Mouse (Mus musculus) limb, embryonic 10.5 days (tissue): Measurements from ENCODE around the gene Slc11a2. TPM values are rescaled to one million over a fixed set of nuclear protein-coding genes. Genes with fewer than 3 reads are reported as not detected.
"Not testable (repeated sequence)": the region's sequence is repeated elsewhere in the genome, so short reads cannot be mapped to it uniquely, and the experiment has no call there.

Source experiments
- DNase-seq: peaks from one replicate; pipeline ENCODE4 v3.0.0-alpha.2; 2017; ENCODE audit warnings: low spot score
- H3K27ac ChIP-seq: fragments of 300-500 bp; sonication (generic); 2 replicates; pipeline ENCODE4 v1.5.1; 2016; ENCODE audit warnings: mild to moderate bottlenecking
- H3K27me3 ChIP-seq: fragments of 300-500 bp; sonication (generic); 2 replicates; pipeline ENCODE4 v1.6.1; 2016; ENCODE audit warnings: low read depth, mild to moderate bottlenecking; ENCODE audit not compliant: poor library complexity, severe bottlenecking
- H3K36me3 ChIP-seq: fragments of 300-500 bp; sonication (generic); 2 replicates; pipeline ENCODE4 v1.6.1; 2016; ENCODE audit warnings: mild to moderate bottlenecking, moderate library complexity
- H3K4me1 ChIP-seq: fragments of 300-500 bp; sonication (generic); 2 replicates; pipeline ENCODE4 v1.6.1; 2016
- H3K4me3 ChIP-seq: fragments of 300-500 bp; sonication (generic); 2 replicates; pipeline ENCODE4 v1.5.1; 2016; ENCODE audit warnings: mild to moderate bottlenecking, moderate library complexity
- H3K9me3 ChIP-seq: fragments of 300-500 bp; sonication (generic); replicated peaks from 2 replicates; pipeline ENCODE4 v1.6.1; 2016; ENCODE audit warnings: mild to moderate bottlenecking
- WGBS: fragments of 180-500 bp; shearing (Covaris S2); methylation state at CpG from one replicate; pipeline ENCODE4 v1.1.7; 2016; 5-methylcytosine and 5-hydroxymethylcytosine counted together
- polyA plus RNA-seq: library from polyadenylated mRNA; unstranded; fragments of >200 nt; fragmentation: Nextera tagmentation; extraction: Ambion mirVana; gene quantifications from 2 replicates; pipeline ENCODE4 v1.2.1, GENCODE M21; 2016

Gene Slc11a2
- polyA plus RNA-seq, 1 experiment from 2014 or later: 30.4 TPM

DNA sequence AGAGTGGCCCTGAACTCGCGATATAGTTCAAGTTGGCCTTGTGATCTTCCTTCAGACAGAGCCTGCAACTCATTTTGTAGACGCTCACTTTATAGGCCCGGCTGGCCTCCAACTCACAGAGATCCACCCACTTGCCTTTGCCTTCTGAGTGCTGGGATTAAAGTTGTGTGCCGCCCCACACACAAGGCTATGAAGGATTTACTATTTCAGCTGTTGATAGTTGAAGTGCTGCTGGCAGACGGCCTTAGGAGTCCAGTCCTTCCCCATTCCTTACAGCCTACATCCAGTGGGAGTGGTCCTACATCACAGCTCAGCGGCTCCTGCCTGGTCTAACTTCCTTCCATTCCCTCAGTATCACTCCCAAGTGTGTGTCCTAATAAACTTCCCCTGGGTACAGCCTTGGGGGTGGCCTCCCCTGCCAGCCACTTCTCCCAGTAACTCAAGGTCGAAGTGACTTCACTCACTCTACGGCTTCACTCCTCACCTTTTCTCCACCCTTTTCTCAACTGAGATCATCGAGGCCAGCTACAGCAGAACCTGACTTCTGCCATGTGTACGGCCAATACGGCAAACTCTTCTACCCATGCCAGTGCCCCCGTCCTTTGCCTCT, 3.5 kb upstream of the Slc11a2 start:
- Histone ChIP-seq H3K9me3 (no peaks in the 10 kb centered on the region), H3K36me3 (no peaks in the 10 kb centered on the region), H3K4me1 (peaks cover 26% of the 10 kb centered on the region), H3K4me3 (no peak overlapping the region), H3K27me3 (peaks cover 9% of the 10 kb centered on the region; the same call in 1 of the 2 replicates), H3K27ac (no peak overlapping the region)
- DNase-seq: no peak
- 72% methylated on average over 13 of the region's 13 CpGs for WGBS

DNA sequence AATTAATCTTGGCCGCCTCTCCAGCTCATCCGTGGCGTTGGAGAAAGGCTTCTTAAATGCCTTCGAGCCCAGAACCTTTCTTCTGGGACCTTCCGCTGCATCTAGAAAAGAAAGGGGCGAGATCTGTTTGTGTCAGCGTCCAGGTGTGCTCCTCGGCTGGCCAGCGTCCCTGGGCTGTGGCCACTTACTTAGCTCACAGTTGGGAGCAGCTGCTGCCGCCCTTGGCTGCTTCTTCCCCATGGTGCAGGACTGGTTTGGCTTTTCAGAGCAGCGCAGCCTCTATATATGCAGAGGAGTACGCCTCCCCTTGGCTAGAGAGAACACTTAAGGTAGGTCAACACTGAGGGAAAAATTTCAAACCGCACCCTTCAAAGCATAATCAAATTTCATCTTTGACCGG, 956 bp downstream of the Slc11a2 start:
- Histone ChIP-seq H3K9me3 (no peaks in the 10 kb centered on the region), H3K4me3 (peak overlapping the region; percentile 99), H3K27ac (peak overlapping the region; percentile 64), H3K27me3 (peaks cover 9% of the 10 kb centered on the region; the same call in 1 of the 2 replicates), H3K36me3 (no peaks in the 10 kb centered on the region), H3K4me1 (peaks cover 60% of the 10 kb centered on the region)
- 4% methylated on average over 14 of the region's 14 CpGs for WGBS
- DNase-seq: peak; percentile 50

DNA sequence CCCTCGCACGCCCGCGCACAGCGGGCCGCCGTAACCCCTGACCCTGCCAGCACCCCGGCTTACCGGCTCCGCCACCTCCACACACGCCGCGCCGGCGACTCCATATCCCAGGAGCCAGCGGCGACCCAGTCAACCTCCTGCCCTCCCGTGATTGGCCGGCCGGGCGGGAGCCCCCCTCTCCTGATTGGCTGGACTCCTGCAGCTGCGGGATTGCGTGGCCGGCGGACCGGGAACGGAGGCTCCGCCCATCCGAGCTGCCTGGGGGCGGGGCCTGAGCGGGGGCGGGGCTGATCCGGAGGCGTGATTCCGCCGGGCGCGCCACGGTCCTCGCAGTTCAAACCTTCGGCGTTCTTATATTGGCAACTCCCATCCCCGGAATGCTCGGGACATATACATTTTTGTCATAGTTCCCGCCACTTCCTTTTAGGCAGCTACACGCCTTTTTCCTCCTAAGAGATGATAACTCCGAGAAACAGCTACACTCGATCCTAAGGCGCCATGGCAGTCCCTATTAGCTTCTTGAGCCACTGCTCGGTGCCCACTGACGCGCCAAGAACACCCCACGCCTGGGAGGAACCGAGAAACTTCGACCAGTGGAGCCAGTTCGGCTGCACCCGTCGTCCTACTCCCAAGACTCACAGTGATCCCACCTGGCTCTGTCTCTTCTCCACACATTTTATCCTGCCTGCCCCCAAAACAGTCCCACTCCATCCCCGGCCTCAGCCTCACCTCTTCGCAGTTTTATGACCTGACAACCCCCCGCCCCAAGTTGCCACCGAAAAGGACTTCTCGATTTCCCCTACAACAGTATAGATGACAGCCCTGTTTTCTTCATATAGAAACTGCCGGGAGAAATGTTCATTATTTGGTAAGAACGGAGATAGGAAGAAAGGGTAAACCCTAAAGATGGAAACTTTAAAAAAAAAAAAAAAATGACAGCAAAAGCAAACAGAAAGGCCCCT, 1.7 kb downstream of the Slc11a2 start:
- H3K9me3 ChIP-seq: no peaks in the 10 kb centered on the region
- WGBS: 1% methylated on average over 65 of the region's 65 CpGs
- peaks cover 9% of the 10 kb centered on the region; the same call in 1 of the 2 replicates for H3K27me3 ChIP-seq
- peak overlapping the region; percentile 99 for H3K4me3 ChIP-seq
- H3K27ac ChIP-seq: peak overlapping the region; percentile 92
- H3K36me3 ChIP-seq: 0 out of 2 replicates have a peak, but pooled peaks cover under 1% of the 10 kb centered on the region
- H3K4me1 ChIP-seq: peaks cover 56% of the 10 kb centered on the region
- DNase-seq: peak; percentile 97

DNA sequence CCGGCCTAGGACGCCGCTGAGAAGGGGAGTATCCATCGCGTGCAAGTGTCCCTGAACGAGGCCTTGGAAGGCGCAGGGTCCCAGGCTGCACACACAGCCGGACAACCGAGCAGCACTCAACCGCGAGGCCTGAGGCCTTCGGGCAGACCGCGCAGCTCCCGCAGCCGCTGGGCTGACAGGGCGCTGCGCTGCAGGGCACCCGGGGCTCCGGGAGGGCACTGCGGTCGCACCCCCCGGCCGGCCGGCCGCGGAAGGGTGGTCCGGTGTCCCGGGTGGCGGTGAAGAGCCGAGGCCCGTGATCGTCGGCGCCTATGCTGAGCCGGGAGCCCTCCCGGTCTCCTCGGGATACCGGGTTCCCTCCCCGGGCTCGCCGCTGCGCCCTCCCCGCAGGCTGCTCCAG, 2.4 kb downstream of the Slc11a2 start:
- peak; percentile 62 for DNase-seq
- peak overlapping the region; percentile 92 for H3K27ac ChIP-seq
- under 1% methylated on average over 42 of the region's 44 CpGs for WGBS
- peak overlapping the region; percentile 99 for H3K4me3 ChIP-seq
- 0 out of 2 replicates have a peak, but pooled peaks cover 3% of the 10 kb centered on the region for H3K36me3 ChIP-seq
- H3K27me3 ChIP-seq: peaks cover 9% of the 10 kb centered on the region; the same call in 1 of the 2 replicates
- peaks cover 56% of the 10 kb centered on the region for H3K4me1 ChIP-seq
- no peaks in the 10 kb centered on the region for H3K9me3 ChIP-seq

GRCm38 (mm10) chr15:100421758-100422197, 3.1 kb downstream of the Slc11a2 start, which contains the start of gene Gm5475:
Gene Gm5475, plus strand, starts transcription at chr15:100422147.
- Histone ChIP-seq H3K27ac (peak within 1 kb of the TSS; percentile 92), H3K4me3 (peak within 1 kb of the TSS; percentile 99), H3K4me1 (peaks cover 56% of the 10 kb centered on the region)
- not testable (repeated sequence) for H3K36me3 ChIP-seq, DNase-seq, H3K9me3 ChIP-seq, H3K27me3 ChIP-seq
- WGBS: 29% methylated on average over 3 of the region's 3 CpGs

DNA sequence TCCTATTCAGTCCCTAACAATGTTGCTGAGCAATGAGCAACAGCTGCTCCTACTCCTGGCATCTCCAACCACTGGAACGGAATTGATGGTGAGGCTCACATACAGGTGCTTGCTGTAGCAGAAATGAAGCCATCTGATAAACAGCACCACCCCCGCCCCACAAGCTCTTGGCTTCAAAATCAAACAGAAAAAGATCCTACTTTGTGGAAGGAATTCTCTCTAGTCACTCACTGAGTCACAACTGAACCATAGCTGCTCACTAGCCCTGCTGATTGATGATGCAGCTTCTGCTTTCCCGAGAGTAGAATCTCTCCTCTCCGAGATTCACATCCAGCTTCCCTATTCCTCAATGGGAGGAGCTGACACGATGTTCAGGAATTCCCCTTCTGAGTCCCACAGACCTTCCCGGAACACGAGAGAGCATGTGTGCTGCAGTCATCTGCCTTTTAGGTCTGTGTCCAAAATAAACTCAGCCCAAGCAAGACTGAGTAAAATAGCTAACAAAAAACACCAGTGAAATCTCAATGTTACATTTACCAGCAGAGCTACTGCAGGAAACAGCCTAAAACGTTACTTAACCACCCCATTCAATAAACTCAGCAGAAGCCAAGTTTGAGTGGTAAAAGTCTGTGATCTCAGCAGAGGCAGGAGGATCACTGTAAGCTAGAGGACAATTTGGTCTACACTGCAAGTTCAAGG, 3.7 kb downstream of the Slc11a2 start:
- Histone ChIP-seq H3K4me3 (peak overlapping the region; percentile 99), H3K36me3 (0 out of 2 replicates have a peak, but pooled peaks cover 3% of the 10 kb centered on the region), H3K27ac (peak overlapping the region; percentile 5; the same call in 1 of the 2 replicates), H3K27me3 (peaks cover 9% of the 10 kb centered on the region; the same call in 1 of the 2 replicates), H3K9me3 (no peaks in the 10 kb centered on the region), H3K4me1 (peaks cover 56% of the 10 kb centered on the region)
- no peak for DNase-seq
- 42% methylated on average over 8 of the region's 8 CpGs for WGBS

GRCm38 (mm10) chr15:100419901-100420745, 4.7 kb downstream of the Slc11a2 start:
- no peak overlapping the region for H3K4me3 ChIP-seq
- peaks cover 56% of the 10 kb centered on the region for H3K4me1 ChIP-seq
- peaks cover 5% of the 10 kb centered on the region; the same call in 1 of the 2 replicates for H3K36me3 ChIP-seq
- 65% methylated on average over 9 of the region's 9 CpGs for WGBS
- H3K9me3 ChIP-seq: no peaks in the 10 kb centered on the region
- peaks cover 9% of the 10 kb centered on the region; the same call in 1 of the 2 replicates for H3K27me3 ChIP-seq
- DNase-seq: no peak
- no peak overlapping the region for H3K27ac ChIP-seq

GRCm38 (mm10) chr15:100419311-100419710, 5.6 kb downstream of the Slc11a2 start:
- Histone ChIP-seq H3K9me3 (no peaks in the 10 kb centered on the region), H3K36me3 (peaks cover 5% of the 10 kb centered on the region; the same call in 1 of the 2 replicates), H3K27me3 (peaks cover 4% of the 10 kb centered on the region; the same call in 1 of the 2 replicates), H3K27ac (no peak overlapping the region), H3K4me1 (peaks cover 48% of the 10 kb centered on the region), H3K4me3 (no peak overlapping the region)
- 75% methylated on average over 8 of the region's 8 CpGs for WGBS
- DNase-seq: no peak

DNA sequence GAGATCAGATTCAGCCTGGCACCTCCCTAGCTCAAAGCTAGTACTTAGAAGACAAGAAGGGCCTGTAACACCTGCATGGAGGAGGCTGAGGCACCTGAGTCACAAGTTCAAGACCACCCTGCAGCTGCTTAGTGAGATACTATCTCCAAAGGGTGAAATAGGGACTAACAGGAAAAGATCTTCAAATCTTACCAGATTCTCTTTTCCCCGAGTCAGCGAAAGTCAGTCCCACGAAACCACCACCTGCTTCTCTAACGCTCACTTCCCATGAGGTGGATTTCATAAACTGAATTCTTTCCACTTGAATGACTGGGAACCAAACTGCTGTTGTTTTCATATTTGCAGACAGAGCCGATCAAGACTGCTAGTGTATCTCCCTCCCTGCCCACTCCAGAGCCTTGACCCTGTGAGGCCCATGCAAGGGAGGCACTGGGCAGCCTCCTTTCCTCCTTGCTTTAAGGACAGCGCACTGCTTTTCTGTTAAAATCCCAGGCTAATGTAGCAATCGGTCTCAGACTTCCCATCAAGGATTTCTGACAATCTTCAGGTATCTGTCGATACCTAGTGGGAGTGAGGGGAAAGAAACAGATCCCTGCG, 6.9 kb downstream of the Slc11a2 start:
- peaks cover 40% of the 10 kb centered on the region for H3K4me1 ChIP-seq
- no peak for DNase-seq

GRCm38 (mm10) chr15:100415684-100416083, 9.2 kb downstream of the Slc11a2 start:
- no peak overlapping the region for H3K27ac ChIP-seq
- H3K9me3 ChIP-seq: no peaks in the 10 kb centered on the region
- 96% methylated on average over 8 of the region's 8 CpGs for WGBS
- peaks cover 21% of the 10 kb centered on the region for H3K4me1 ChIP-seq
- no peak overlapping the region for H3K4me3 ChIP-seq
- no peak for DNase-seq
- H3K27me3 ChIP-seq: no peaks in the 10 kb centered on the region
- H3K36me3 ChIP-seq: peaks cover 13% of the 10 kb centered on the region

More for the DNA sequence above, 6.9 kb downstream of the Slc11a2 start:
- no peaks in the 10 kb centered on the region for H3K27me3 ChIP-seq
- no peak overlapping the region for H3K4me3 ChIP-seq
- peaks cover 5% of the 10 kb centered on the region; the same call in 1 of the 2 replicates for H3K36me3 ChIP-seq
- H3K9me3 ChIP-seq: no peaks in the 10 kb centered on the region
- 94% methylated on average over 9 of the region's 9 CpGs for WGBS
- no peak overlapping the region for H3K27ac ChIP-seq

DNA sequence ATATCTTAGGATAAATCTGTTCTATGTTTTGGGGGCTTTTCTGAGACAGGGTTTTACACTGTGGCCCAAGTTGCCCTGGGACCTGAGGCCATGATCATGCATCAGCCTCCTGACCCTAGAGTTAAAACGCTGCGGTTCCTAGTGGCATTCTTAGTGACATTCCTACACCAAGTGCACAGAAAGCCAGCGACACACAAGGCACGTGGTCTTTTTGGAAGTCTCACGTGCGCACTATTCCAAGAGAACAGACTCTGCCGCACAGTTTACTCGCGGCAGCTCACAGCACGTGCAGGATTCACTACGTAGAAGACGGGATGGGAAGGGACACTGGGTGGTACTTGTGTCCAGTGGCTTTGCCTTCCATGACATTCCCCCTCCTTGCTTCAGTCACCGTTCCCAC, 9.9 kb downstream of the Slc11a2 start:
- peaks cover 21% of the 10 kb centered on the region for H3K36me3 ChIP-seq
- H3K4me1 ChIP-seq: peaks cover 15% of the 10 kb centered on the region
- no peak for DNase-seq
- H3K4me3 ChIP-seq: no peak overlapping the region
- no peak overlapping the region for H3K27ac ChIP-seq
- H3K9me3 ChIP-seq: no peaks in the 10 kb centered on the region
- H3K27me3 ChIP-seq: no peaks in the 10 kb centered on the region
- 94% methylated on average over 13 of the region's 13 CpGs for WGBS
